Mouse (Mus musculus): ENCODE measurements at regions not wholly inside any gene's neighbourhood (a gene's known extent, or its start where the extent isn't known, plus 50 kb on each side); places are given as distances from the start of the nearest gene placed in this dataset.

- H3K4me2 ChIP-seq: no peak overlapping the region
- H3K9ac ChIP-seq (ENCODE audit: low read length): no peak overlapping the region
- H3K4me1 ChIP-seq (ENCODE audit: control insufficient read depth, insufficient read depth, low read length): no peaks in the 10 kb centered on the region
- 87% methylated on average over 4 of the region's 4 CpGs for WGBS
- no peak overlapping the region for H3K4me3 ChIP-seq (ENCODE audit: low read depth, low read length)
- DNase-seq (ENCODE audit: low spot score, missing footprints) (no peak), ATAC-seq (ENCODE audit: low FRiP score) (no peak)
- H3K27me3 ChIP-seq (ENCODE audit: control insufficient read depth, insufficient read depth, low read length): no peaks in the 10 kb centered on the region
- H3K9me3 ChIP-seq (ENCODE audit: control insufficient read depth, low read length): no peaks in the 10 kb centered on the region
- H3K36me3 ChIP-seq (ENCODE audit: control insufficient read depth, insufficient read depth, low read length): no peaks in the 10 kb centered on the region
- no peak overlapping the region for H3K27ac ChIP-seq (ENCODE audit: low read depth, low read length)
These were observed 113.5 kb upstream of the B430218F22Rik start for GRCm38 (mm10) chr13:118272904-118273303.

GRCm38 (mm10) chr13:118280956-118281355 lies 105.5 kb upstream of the B430218F22Rik start:
- WGBS: 92% methylated on average over 2 of the region's 2 CpGs
- no peak for DNase-seq (ENCODE audit: low spot score, missing footprints)
- no peak for ATAC-seq (ENCODE audit: low FRiP score)
- Histone ChIP-seq H3K4me2 (no peak overlapping the region), H3K4me3 (ENCODE audit: low read depth, low read length) (no peak overlapping the region), H3K27me3 (ENCODE audit: control insufficient read depth, insufficient read depth, low read length) (no peaks in the 10 kb centered on the region), H3K9me3 (ENCODE audit: control insufficient read depth, low read length) (no peaks in the 10 kb centered on the region), H3K4me1 (ENCODE audit: control insufficient read depth, insufficient read depth, low read length) (no peaks in the 10 kb centered on the region), H3K27ac (ENCODE audit: low read depth, low read length) (no peak overlapping the region), H3K9ac (ENCODE audit: low read length) (no peak overlapping the region), H3K36me3 (ENCODE audit: control insufficient read depth, insufficient read depth, low read length) (no peaks in the 10 kb centered on the region)

- Histone ChIP-seq H3K27ac (ENCODE audit: low read depth, low read length) (no peak overlapping the region), H3K9ac (ENCODE audit: low read length) (no peak overlapping the region), H3K9me3 (ENCODE audit: control insufficient read depth, low read length) (no peaks in the 10 kb centered on the region), H3K4me3 (ENCODE audit: low read depth, low read length) (no peak overlapping the region), H3K36me3 (ENCODE audit: control insufficient read depth, insufficient read depth, low read length) (no peaks in the 10 kb centered on the region), H3K4me1 (ENCODE audit: control insufficient read depth, insufficient read depth, low read length) (no peaks in the 10 kb centered on the region), H3K27me3 (ENCODE audit: control insufficient read depth, insufficient read depth, low read length) (no peaks in the 10 kb centered on the region), H3K4me2 (no peak overlapping the region)
- ATAC-seq (ENCODE audit: low FRiP score) (no peak), DNase-seq (ENCODE audit: low spot score, missing footprints) (no peak)
- 83% methylated on average over 1 of the region's 1 CpGs for WGBS
These were observed 92.7 kb upstream of the B430218F22Rik start for GRCm38 (mm10) chr13:118293728-118294127.

- no peak overlapping the region for H3K27ac ChIP-seq (ENCODE audit: low read depth, low read length)
- no peak for ATAC-seq (ENCODE audit: low FRiP score)
- H3K9ac ChIP-seq (ENCODE audit: low read length): no peak overlapping the region
- no peaks in the 10 kb centered on the region for H3K9me3 ChIP-seq (ENCODE audit: control insufficient read depth, low read length)
- no peak for DNase-seq (ENCODE audit: low spot score, missing footprints)
- no peaks in the 10 kb centered on the region for H3K4me1 ChIP-seq (ENCODE audit: control insufficient read depth, insufficient read depth, low read length)
- no peaks in the 10 kb centered on the region for H3K36me3 ChIP-seq (ENCODE audit: control insufficient read depth, insufficient read depth, low read length)
- H3K27me3 ChIP-seq (ENCODE audit: control insufficient read depth, insufficient read depth, low read length): no peaks in the 10 kb centered on the region
- WGBS: 90% methylated on average over 1 of the region's 1 CpGs
- no peak overlapping the region for H3K4me2 ChIP-seq
- no peak overlapping the region for H3K4me3 ChIP-seq (ENCODE audit: low read depth, low read length)
These were observed 76.3 kb upstream of the B430218F22Rik start for GRCm38 (mm10) chr13:118310080-118310479.

GRCm38 (mm10) chr13:118313676-118314075 lies 72.8 kb upstream of the B430218F22Rik start:
- no peak for DNase-seq (ENCODE audit: low spot score, missing footprints)
- no peak overlapping the region for H3K4me3 ChIP-seq (ENCODE audit: low read depth, low read length)
- H3K36me3 ChIP-seq (ENCODE audit: control insufficient read depth, insufficient read depth, low read length): no peaks in the 10 kb centered on the region
- H3K4me2 ChIP-seq: no peak overlapping the region
- no peak for ATAC-seq (ENCODE audit: low FRiP score)
- no peak overlapping the region for H3K9ac ChIP-seq (ENCODE audit: low read length)
- H3K9me3 ChIP-seq (ENCODE audit: control insufficient read depth, low read length): no peaks in the 10 kb centered on the region
- H3K4me1 ChIP-seq (ENCODE audit: control insufficient read depth, insufficient read depth, low read length): no peaks in the 10 kb centered on the region
- H3K27me3 ChIP-seq (ENCODE audit: control insufficient read depth, insufficient read depth, low read length): no peaks in the 10 kb centered on the region
- 91% methylated on average over 4 of the region's 4 CpGs for WGBS
- H3K27ac ChIP-seq (ENCODE audit: low read depth, low read length): no peak overlapping the region

Measured in midbrain, embryonic 11.5 days (tissue).